Mouse (Mus musculus) macrophage (primary cell): Measurements from ENCODE around the gene Commd1. TPM values are rescaled to one million over a fixed set of nuclear protein-coding genes. Genes with fewer than 3 reads are reported as not detected.

Experiments used
- H3K27ac ChIP-seq: fragments of 350-480 bp; formaldehyde crosslinking; 2 replicates; pipeline ENCODE4 v1.9.0; 2021
- H3K36me3 ChIP-seq: fragments of 350-480 bp; formaldehyde crosslinking; 2 replicates; pipeline ENCODE4 v1.9.0; 2021; ENCODE audit errors: inconsistent target
- H3K4me3 ChIP-seq: fragments of 350-480 bp; formaldehyde crosslinking; 2 replicates; pipeline ENCODE4 v1.9.0; 2021; ENCODE audit errors: inconsistent target
- H3K79me2 ChIP-seq: fragments of 350-480 bp; formaldehyde crosslinking; 2 replicates; pipeline ENCODE4 v1.9.0; 2021; ENCODE audit errors: inconsistent target
- WGBS: methylation state at CpG from one replicate; pipeline ENCODE4 v1.1.7; 2026; ENCODE audit warnings: inconsistent platforms; ENCODE audit not compliant: missing documents; 5-methylcytosine and 5-hydroxymethylcytosine counted together
- polyA plus RNA-seq: library from polyadenylated mRNA; stranded (reverse); fragments of 250-400 nt; gene quantifications from 3 replicates; pipeline ENCODE4 v1.2.4, GENCODE M21; 2018; ENCODE audit warnings: inconsistent platforms

Gene Commd1
- polyA plus RNA-seq, 1 experiment from 2014 or later, result 67.8 TPM

DNA sequence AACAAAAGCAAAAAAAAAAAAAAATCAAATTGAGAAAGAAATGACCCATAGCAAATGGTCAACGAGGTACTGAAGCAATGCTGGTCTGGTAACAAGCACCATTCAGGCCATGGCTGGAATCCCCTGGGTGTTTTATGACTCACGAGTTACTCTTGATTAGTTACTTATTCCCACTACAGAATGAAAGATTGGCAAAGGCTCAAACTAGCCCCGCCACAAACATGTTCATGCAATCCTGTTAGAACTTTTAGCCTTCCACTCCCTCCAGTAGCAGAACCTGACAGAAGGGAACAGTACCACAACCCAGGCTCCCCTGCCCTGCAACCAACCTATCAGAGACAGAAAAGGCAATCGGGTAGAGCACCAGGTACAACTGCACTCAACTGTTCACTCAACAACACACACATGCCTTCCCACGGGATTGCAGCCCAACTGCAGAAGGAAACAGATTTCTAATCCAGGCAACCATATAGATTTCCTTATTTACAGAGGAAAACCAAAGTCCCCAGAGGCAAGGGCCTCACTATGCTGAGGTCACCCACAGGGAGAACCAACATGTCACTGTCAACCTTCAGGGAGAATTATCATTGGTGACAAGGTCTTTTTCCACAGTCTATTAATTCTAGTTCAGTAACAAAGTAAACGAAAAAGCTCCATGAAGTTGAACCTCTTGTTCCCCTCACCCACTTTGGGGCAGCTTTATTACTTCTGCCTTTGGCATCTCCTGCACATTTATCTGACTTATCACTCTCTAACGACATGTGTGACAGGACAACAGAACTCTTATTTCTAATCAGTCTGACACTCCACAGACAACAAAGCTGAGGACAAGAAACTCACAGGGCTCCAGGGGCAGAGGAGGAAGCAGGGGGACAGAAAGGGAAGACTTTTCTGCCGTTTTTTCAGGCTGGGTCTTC lies 134.2 kb downstream of the Commd1 start:
- Histone ChIP-seq H3K79me2 (peaks cover 100% of the 10 kb centered on the region), H3K36me3 (no peaks in the 10 kb centered on the region), H3K4me3 (no peak overlapping the region), H3K27ac (peak overlapping the region; percentile 87)
- WGBS, result 40% methylated on average over 8 of the region's 8 CpGs

DNA sequence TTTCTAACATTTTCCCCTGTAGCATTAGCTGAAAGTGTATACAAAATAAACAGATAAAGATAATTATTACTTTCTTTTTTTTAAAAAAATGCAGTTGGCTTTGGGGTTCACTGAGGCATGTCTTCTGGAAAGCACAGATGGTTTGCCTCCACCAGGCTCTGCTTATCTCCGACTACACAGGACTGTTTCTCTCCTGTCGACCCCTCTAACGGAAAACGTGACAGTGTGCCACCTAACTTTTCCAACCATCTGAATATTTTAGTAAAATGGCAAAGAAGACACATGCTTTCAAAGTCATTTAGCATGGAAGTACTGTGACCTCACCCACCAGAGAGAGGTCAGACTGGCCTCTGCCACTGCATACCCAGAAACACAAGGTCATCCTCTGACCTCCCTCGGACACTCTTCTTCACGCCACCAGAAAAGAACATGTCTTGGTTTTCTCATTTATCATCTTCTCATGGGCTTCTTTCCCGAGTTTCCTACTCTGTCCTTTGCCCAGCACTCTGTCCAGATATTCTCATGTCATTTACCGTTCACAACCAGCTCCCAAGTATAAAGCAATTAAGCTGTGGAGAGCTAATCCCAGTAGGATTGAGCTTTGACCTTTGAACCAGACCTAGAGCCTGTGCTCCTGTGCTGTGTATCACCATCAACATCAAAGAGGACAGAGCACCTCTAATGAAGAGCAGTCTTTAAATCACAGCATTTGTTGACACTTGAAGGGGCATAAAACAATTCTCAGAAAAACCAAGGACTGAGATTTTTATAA lies 135.0 kb downstream of the Commd1 start:
- H3K4me3 ChIP-seq, result no peak overlapping the region
- 0 out of 2 replicates have a peak overlapping the region, but pooled peaks have one; percentile 87 for H3K27ac ChIP-seq
- 87% methylated on average over 8 of the region's 8 CpGs for WGBS

More for the DNA sequence above, 135.0 kb downstream of the Commd1 start:
- Histone ChIP-seq H3K79me2 (peaks cover 97% of the 10 kb centered on the region), H3K36me3 (no peaks in the 10 kb centered on the region)

Other genes with a start within 250 kb of the Commd1 start
- gene B3gnt2, start 121.4 kb downstream of the Commd1 start, polyA plus RNA-seq, result 41.8 to 69.9 TPM (median 65.2 TPM) in 3 replicates
- gene Zrsr1, start 10.4 kb downstream of the Commd1 start, polyA plus RNA-seq, result 5.8 to 35.6 TPM (median 21.9 TPM) in 3 replicates
- gene Gm28048, start 292 bp downstream of the Commd1 start, polyA plus RNA-seq, result 31.7 to 42.4 TPM (median 33.8 TPM) in 3 replicates
- gene Cct4, start 8.1 kb upstream of the Commd1 start, polyA plus RNA-seq, result 114 to 180 TPM (median 117 TPM) in 3 replicates
- 1.5 to 1.7 TPM (median 1.7 TPM) in 3 replicates for gene Fam161a, start 25.1 kb upstream of the Commd1 start, polyA plus RNA-seq